Mouse (Mus musculus): ENCODE measurements around the gene Atf7. TPM values are rescaled to one million over a fixed set of nuclear protein-coding genes. Genes with fewer than 3 reads are reported as not detected.

Gene Atf7
- polyA plus RNA-seq, 1 experiment from 2014 or later = 43.5 TPM

DNA sequence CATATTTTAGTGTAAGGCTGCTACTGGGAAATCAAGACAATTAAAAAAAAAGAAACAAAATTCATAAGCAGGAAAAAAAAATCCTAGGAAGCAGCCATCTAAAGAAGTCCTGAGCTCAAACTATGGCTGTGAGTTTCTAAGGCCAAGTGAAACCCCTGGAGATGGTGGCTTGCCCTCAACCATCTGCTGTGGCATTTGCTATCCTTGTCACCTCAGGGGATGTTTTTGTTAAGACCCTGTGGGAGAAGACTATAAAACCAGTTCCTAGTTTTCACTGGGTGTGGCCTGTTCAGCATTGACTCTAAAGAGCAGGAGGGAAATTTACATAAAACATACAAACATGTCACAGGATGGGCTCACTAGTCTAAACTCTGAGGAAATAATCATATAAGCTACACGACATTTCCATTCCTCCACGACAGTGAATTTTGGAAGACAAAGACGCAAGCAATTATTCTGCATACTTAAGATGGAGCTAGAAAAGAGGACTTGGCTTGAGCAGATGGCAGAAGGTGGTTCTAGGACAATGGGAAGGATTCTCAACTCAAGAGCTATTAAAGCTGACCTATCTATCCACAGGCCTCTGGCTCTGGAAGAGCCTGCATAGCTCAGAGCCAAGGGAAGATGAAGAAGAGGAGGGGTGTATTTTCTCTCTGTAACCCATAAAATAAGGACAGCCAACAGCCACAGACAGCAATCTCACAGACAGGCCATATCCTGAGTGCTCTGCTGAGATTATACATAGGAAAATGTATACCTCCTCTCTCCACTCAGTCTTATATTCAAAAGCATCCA, 93.0 kb downstream of the Atf7 start:
- no peak for TF ChIP-seq CTCF (IDR thresholded peaks at IDR 0.05; ENCODE audit: low read depth)
- H3K9ac ChIP-seq = no peak overlapping the region
- DNase-seq = no peak

DNA sequence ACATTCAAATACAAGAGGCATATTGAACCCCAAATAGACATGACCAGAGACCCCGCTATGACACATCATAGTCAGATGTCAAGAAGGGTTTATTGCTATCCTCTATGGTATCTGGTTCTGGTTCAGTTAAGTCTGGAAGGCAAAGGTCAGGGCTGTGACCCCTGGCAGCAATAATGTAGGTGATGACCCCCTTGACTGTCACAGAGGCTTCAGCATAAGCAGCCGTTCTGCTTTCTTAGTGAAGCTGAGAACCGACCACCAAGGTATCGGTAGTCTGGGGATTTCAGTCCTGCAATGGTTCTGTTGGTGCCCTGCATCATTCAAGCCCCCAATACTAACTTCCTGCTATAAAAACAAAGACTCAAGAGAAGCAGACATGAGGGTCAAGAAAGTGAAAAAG, 93.7 kb downstream of the Atf7 start:
- H3K4me1 ChIP-seq (ENCODE audit: insufficient read depth) = no peaks in the 10 kb centered on the region
- H3K36me3 ChIP-seq (ENCODE audit: insufficient read depth) = peaks cover 71% of the 10 kb centered on the region
- H3K27me3 ChIP-seq (ENCODE audit: insufficient read depth, low read length) = no peaks in the 10 kb centered on the region
- no peak for ATAC-seq (ENCODE audit: insufficient read depth)
- DNase-seq = no peak
- H3K9me3 ChIP-seq (ENCODE audit: low read depth, low read length) = no peaks in the 10 kb centered on the region
- no peak overlapping the region for H3K9ac ChIP-seq
- WGBS = 86% methylated on average over 4 of the region's 4 CpGs
- no peak for TF ChIP-seq CTCF (IDR thresholded peaks at IDR 0.05; ENCODE audit: low read depth)
- no peak overlapping the region for H3K4me3 ChIP-seq (ENCODE audit: low read depth, low read length)
- H3K27ac ChIP-seq (ENCODE audit: low read depth) = no peak overlapping the region
- no peak overlapping the region for H3K4me2 ChIP-seq

More for the DNA sequence above, 93.0 kb downstream of the Atf7 start:
- H3K4me1 ChIP-seq (ENCODE audit: insufficient read depth) = no peaks in the 10 kb centered on the region
- H3K27ac ChIP-seq (ENCODE audit: low read depth) = no peak overlapping the region
- H3K4me2 ChIP-seq = no peak overlapping the region
- no peaks in the 10 kb centered on the region for H3K9me3 ChIP-seq (ENCODE audit: low read depth, low read length)
- ATAC-seq (ENCODE audit: insufficient read depth) = no peak
- 88% methylated on average over 3 of the region's 3 CpGs for WGBS
- H3K4me3 ChIP-seq (ENCODE audit: low read depth, low read length) = no peak overlapping the region
- H3K27me3 ChIP-seq (ENCODE audit: insufficient read depth, low read length) = no peaks in the 10 kb centered on the region
- peaks cover 76% of the 10 kb centered on the region for H3K36me3 ChIP-seq (ENCODE audit: insufficient read depth)

DNA sequence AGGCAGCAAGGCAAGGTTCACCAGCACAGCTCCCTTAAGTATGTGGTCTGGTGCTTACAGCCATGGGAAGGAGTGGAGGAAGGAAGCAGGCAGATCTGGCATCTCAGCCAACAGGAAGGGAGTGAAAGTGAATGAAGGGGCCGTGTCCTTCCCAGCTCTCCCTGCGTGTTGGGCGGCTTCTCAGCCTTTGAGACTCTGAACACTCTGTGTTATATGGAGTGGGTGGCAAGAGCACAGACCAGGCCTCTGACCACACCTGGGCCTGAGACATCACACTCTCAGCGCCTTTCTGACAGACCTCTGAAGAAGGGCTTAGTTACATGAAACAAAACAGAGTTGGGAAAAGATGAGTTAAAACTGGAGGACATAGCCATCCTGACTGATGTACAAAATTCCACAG, 94.7 kb downstream of the Atf7 start:
- TF ChIP-seq CTCF (IDR thresholded peaks at IDR 0.05; ENCODE audit: low read depth) = no peak

DNA sequence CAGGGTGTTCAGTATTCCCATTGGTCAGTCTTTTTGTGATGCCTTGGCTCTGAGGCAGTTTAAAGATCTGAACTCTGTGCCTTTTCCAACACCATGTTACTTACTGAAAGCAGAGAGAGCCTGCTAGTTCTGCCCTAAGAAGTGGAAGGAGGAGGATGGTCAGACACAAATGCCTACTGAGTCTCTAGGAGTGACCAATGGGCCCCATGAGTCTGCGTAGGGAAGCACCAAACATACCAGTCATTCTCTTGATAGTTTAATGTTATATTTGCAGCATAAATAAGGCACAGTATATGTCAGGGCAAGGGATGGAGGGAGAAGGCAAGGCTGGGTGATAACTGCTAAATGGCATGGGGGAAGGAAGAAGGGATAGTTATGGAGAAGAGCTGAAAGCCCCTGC, 96.9 kb downstream of the Atf7 start:
- Histone ChIP-seq H3K9me3 (ENCODE audit: low read depth, low read length) (no peaks in the 10 kb centered on the region), H3K9ac (no peak overlapping the region), H3K27me3 (ENCODE audit: insufficient read depth, low read length) (no peaks in the 10 kb centered on the region), H3K27ac (ENCODE audit: low read depth) (no peak overlapping the region), H3K4me1 (ENCODE audit: insufficient read depth) (no peaks in the 10 kb centered on the region), H3K4me2 (no peak overlapping the region), H3K36me3 (ENCODE audit: insufficient read depth) (peaks cover 70% of the 10 kb centered on the region), H3K4me3 (ENCODE audit: low read depth, low read length) (no peak overlapping the region)
- ATAC-seq (ENCODE audit: insufficient read depth) = no peak
- 98% methylated on average over 1 of the region's 1 CpGs for WGBS
- TF ChIP-seq CTCF (IDR thresholded peaks at IDR 0.05; ENCODE audit: low read depth) = no peak
- DNase-seq = no peak

More for the DNA sequence above, 94.7 kb downstream of the Atf7 start:
- H3K27me3 ChIP-seq (ENCODE audit: insufficient read depth, low read length) = no peaks in the 10 kb centered on the region
- H3K9me3 ChIP-seq (ENCODE audit: low read depth, low read length) = no peaks in the 10 kb centered on the region
- peaks cover 68% of the 10 kb centered on the region for H3K36me3 ChIP-seq (ENCODE audit: insufficient read depth)
- no peak overlapping the region for H3K9ac ChIP-seq
- H3K4me3 ChIP-seq (ENCODE audit: low read depth, low read length) = no peak overlapping the region
- no peak overlapping the region for H3K27ac ChIP-seq (ENCODE audit: low read depth)
- WGBS = 77% methylated on average over 4 of the region's 4 CpGs
- no peak for ATAC-seq (ENCODE audit: insufficient read depth)
- no peaks in the 10 kb centered on the region for H3K4me1 ChIP-seq (ENCODE audit: insufficient read depth)
- no peak for DNase-seq
- no peak overlapping the region for H3K4me2 ChIP-seq

DNA sequence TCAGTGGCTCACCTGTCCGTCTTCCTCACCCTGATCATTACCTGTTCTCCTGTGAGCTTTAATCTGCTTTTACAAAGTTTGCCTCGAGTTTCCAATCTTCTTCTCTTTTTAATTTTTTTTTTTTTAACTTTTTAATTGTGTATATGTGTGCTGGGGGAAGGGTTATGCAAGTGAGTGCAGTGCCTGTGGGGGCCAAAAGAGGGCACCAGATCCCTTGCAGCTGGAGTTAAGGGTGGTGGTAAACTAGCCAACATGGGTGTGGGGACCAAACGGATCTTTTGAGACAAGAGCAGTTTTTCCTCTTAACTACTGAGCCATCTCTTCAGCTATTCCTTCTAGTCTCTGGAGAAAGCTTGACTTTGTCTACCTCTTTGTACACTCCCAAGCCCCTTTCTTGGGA, 97.3 kb downstream of the Atf7 start:
- ATAC-seq (ENCODE audit: insufficient read depth) (no peak), DNase-seq (no peak)
- Histone ChIP-seq H3K27ac (ENCODE audit: low read depth) (no peak overlapping the region), H3K4me2 (no peak overlapping the region), H3K9me3 (ENCODE audit: low read depth, low read length) (no peaks in the 10 kb centered on the region), H3K9ac (no peak overlapping the region), H3K4me3 (ENCODE audit: low read depth, low read length) (no peak overlapping the region), H3K36me3 (ENCODE audit: insufficient read depth) (peaks cover 67% of the 10 kb centered on the region), H3K4me1 (ENCODE audit: insufficient read depth) (no peaks in the 10 kb centered on the region), H3K27me3 (ENCODE audit: insufficient read depth, low read length) (no peaks in the 10 kb centered on the region)
- TF ChIP-seq CTCF (IDR thresholded peaks at IDR 0.05; ENCODE audit: low read depth) = peak; percentile 48
- WGBS = 72% methylated on average over 3 of the region's 3 CpGs

DNA sequence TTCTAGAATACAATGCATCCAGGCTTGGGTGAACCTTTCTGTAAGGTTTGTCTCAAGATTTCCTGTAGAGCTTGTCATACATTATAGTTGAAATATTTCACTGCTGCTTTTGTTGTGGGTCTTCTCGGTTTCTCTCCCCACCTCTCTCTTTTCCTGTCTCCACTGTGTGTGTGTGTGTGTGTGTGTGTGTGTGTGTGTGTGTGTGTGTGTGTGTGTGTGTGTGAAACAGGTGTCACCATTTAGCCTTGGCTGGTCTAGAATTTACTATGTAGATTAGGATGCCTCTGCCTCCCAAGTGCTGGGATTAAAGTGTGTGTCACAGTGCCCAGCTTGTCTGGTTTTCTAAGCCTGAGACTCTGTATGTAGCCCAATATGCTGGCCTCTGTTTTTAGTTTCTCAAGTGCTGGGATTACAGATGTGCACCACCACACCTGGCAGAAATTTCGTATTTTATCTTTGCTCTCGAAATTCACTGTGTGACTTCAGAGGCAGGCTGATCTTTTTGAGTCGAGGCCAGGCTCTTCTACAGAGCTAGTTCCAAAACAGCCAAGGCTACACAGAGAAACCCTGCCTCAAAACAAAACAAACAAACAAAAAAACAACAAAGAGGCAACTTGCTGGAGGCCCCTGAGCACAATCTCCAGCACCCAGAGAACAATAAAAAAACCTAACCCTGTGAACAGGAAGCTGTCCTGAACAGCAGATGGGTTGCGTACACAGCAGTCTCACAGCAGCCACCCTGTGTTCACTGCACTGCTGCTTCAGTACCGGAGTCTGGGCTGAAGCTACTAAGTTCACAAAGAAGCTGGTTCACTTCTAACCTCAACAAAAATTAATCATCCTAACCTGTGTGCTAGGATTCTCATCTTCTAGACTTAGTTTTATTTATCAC, 98.9 kb downstream of the Atf7 start:
- DNase-seq (no peak), ATAC-seq (ENCODE audit: insufficient read depth) (no peak)
- no peak overlapping the region for H3K4me3 ChIP-seq (ENCODE audit: low read depth, low read length)
- H3K9ac ChIP-seq = no peak overlapping the region
- no peaks in the 10 kb centered on the region for H3K9me3 ChIP-seq (ENCODE audit: low read depth, low read length)
- H3K27me3 ChIP-seq (ENCODE audit: insufficient read depth, low read length) = no peaks in the 10 kb centered on the region
- H3K27ac ChIP-seq (ENCODE audit: low read depth) = no peak overlapping the region
- WGBS = 74% methylated on average over 6 of the region's 6 CpGs
- H3K36me3 ChIP-seq (ENCODE audit: insufficient read depth) = peaks cover 74% of the 10 kb centered on the region
- H3K4me1 ChIP-seq (ENCODE audit: insufficient read depth) = no peaks in the 10 kb centered on the region
- no peak for TF ChIP-seq CTCF (IDR thresholded peaks at IDR 0.05; ENCODE audit: low read depth)
- no peak overlapping the region for H3K4me2 ChIP-seq

DNA sequence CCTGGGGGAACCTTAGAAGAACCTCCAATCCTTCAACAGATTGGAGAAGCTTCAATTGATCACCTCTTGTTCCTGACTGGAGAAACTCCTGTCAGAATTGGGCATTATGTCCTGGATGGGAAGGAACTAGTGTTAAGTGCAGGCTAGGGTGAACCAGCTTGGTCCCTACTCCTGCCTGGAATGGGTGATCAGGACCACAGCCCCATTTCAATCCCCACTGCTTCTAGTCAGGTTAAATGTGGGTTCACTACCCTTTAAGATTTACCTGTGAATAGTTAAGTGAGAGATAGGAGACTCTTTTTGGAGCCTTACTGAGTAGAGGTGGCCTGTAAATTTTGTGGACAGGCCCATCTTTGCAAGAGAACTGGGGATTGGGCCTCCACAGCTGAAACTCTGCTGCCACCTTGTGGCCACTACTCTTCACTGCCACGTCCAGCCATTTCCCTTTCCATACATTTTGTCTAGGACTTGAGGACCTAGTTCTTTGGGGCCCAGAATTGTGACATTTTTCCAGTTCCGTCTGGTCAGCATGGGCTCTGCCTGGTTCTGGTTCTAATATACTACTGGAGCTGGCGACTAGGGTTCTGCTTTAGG, 100.3 kb downstream of the Atf7 start, which contains the start of gene Npff:
Npff (minus strand) TSS at position 51 of the 594 bp plus-strand sequence.
- DNase-seq (peak; percentile 93), ATAC-seq (ENCODE audit: insufficient read depth) (0 out of 2 replicates have a peak, but pooled peaks have one; percentile 44)
- H3K4me2 ChIP-seq = no peak within 1 kb of the TSS
- peak; percentile 95 for TF ChIP-seq CTCF (IDR thresholded peaks at IDR 0.05; ENCODE audit: low read depth)
- no peak within 1 kb of the TSS for H3K9ac ChIP-seq
- H3K4me1 ChIP-seq (ENCODE audit: insufficient read depth) = no peaks in the 10 kb centered on the region
- no peak within 1 kb of the TSS for H3K27ac ChIP-seq (ENCODE audit: low read depth)
- H3K4me3 ChIP-seq (ENCODE audit: low read depth, low read length) = no peak within 1 kb of the TSS
- H3K9me3 ChIP-seq (ENCODE audit: low read depth, low read length) = no peaks in the 10 kb centered on the region
- WGBS = 2% methylated on average over 3 of the region's 3 CpGs
- peaks cover 79% of the 10 kb centered on the region for H3K36me3 ChIP-seq (ENCODE audit: insufficient read depth)
- H3K27me3 ChIP-seq (ENCODE audit: insufficient read depth, low read length) = no peaks in the 10 kb centered on the region
